Mouse (Mus musculus) embryonic facial prominence, embryonic 13.5 days (tissue): ENCODE measurements around the gene Wfdc3. TPM values are rescaled to one million over a fixed set of nuclear protein-coding genes. Genes with fewer than 3 reads are reported as not detected.

Experiments used
- ATAC-seq: fragments of 200-750 bp; cut with Nextera tagmentation; 2 replicates; pipeline ENCODE4 v1.8.0; 2017; ENCODE audit warnings: low read depth; ENCODE audit not compliant: insufficient number of reproducible peaks, insufficient read depth, low FRiP score, low TSS enrichment
- H3K27ac ChIP-seq: fragments of 300-500 bp; sonication (generic); 2 replicates; pipeline ENCODE4 v1.5.1; 2015; ENCODE audit warnings: moderate library complexity, mild to moderate bottlenecking, inconsistent platforms
- H3K27me3 ChIP-seq: fragments of 300-500 bp; sonication (generic); 2 replicates; pipeline ENCODE4 v1.6.1; 2015; ENCODE audit warnings: mild to moderate bottlenecking, inconsistent platforms
- H3K36me3 ChIP-seq: fragments of 300-500 bp; sonication (generic); 2 replicates; pipeline ENCODE4 v1.6.1; 2015; ENCODE audit warnings: mild to moderate bottlenecking, inconsistent platforms
- H3K4me1 ChIP-seq: fragments of 300-500 bp; sonication (generic); 2 replicates; pipeline ENCODE4 v1.6.1; 2015; ENCODE audit warnings: inconsistent platforms
- H3K4me2 ChIP-seq: fragments of 300-500 bp; sonication (generic); 2 replicates; pipeline ENCODE4 v1.6.1; 2015; ENCODE audit warnings: moderate library complexity, mild to moderate bottlenecking, inconsistent platforms
- H3K4me3 ChIP-seq: fragments of 300-500 bp; sonication (generic); 2 replicates; pipeline ENCODE4 v1.5.1; 2015; ENCODE audit warnings: mild to moderate bottlenecking, inconsistent platforms
- H3K9ac ChIP-seq: fragments of 300-500 bp; sonication (generic); 2 replicates; pipeline ENCODE4 v1.6.1; 2015; ENCODE audit warnings: mild to moderate bottlenecking, inconsistent platforms
- H3K9me3 ChIP-seq: fragments of 300-500 bp; sonication (generic); 2 replicates; pipeline ENCODE4 v1.6.1; 2016; ENCODE audit warnings: inconsistent platforms
- WGBS: fragments of 180-500 bp; shearing (Covaris S2); methylation state at CpG from one replicate; pipeline ENCODE4 v1.1.7; 2015; ENCODE audit warnings: mixed read lengths; 5-methylcytosine and 5-hydroxymethylcytosine counted together
- polyA plus RNA-seq: library from polyadenylated mRNA; unstranded; fragments of >200 nt; fragmentation: Nextera tagmentation; extraction: Ambion mirVana; gene quantifications from 2 replicates; pipeline ENCODE4 v1.2.1, GENCODE M21; 2015

The Wfdc3 gene
- polyA plus RNA-seq, 1 experiment from 2014 or later = 0.93 TPM

DNA sequence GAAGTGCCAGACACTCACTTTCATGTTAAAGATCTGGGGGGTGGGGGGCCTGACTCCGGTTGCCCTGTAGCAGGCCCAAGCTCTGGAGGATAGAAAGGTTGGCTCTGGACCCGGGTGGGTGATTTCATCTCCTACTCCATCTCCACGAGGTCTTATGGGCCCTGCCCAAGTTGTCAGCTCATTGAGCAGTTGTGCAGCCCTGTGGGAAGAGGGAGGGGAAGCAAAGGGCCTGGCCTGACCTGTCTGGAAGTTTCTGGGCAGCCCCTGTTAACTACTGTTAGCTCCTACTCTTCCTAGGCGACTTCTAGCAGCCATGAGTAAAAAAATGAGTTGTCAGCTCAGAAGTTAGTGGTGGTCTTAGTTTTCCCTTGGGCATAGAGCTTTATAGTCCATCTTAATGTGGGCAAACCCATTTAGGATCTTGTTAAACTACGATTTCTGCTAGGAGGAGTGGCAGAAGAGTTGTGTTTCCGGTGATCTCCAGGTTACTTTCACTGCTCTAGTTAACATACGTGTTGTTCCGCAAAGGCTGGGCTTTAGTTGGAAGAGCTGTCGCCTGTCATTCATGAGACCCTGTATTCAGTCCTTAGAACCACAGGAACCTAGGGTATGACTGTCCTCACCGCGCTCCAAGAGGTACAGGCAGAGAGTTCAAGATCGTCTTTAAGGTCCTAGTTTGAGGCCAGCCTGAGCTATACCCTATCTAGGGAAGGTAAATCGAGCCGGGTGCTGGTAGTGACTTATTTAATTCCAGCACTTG is 27.7 kb upstream of the Wfdc3 start:
- Histone ChIP-seq H3K4me1 (peaks cover 24% of the 10 kb centered on the region), H3K4me2 (no peak overlapping the region), H3K27ac (no peak overlapping the region), H3K27me3 (no peaks in the 10 kb centered on the region), H3K9me3 (no peaks in the 10 kb centered on the region), H3K4me3 (no peak overlapping the region), H3K36me3 (peaks cover 19% of the 10 kb centered on the region), H3K9ac (no peak overlapping the region)
- no peak for ATAC-seq
- WGBS = 76% methylated on average over 14 of the region's 14 CpGs

DNA sequence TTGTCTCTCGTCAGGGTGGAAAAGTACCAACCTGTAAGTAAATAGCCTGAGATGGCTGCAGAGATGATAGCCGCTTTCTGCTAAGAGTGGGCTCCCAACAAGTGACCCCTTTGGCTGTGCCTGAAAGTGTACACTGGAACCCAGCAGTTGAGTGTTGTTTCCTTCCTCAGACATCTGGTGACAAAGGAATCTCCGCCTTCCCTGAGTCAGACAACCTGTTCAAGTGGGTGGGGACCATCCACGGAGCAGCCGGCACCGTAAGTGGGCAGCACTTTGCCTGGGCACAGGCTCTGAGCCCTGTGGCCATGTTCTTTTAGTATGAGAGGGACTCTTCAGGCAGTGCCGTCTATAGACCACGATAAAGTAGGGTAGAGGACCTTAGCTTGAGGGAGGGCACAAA is 25.4 kb upstream of the Wfdc3 start:
- ATAC-seq = no peak
- Histone ChIP-seq H3K27ac (no peak overlapping the region), H3K4me3 (peak overlapping the region; percentile 93), H3K9ac (peak overlapping the region; percentile 87), H3K4me1 (peaks cover 24% of the 10 kb centered on the region), H3K27me3 (no peaks in the 10 kb centered on the region), H3K36me3 (peaks cover 41% of the 10 kb centered on the region), H3K4me2 (peak overlapping the region; percentile 93), H3K9me3 (no peaks in the 10 kb centered on the region)
- 79% methylated on average over 8 of the region's 8 CpGs for WGBS

DNA sequence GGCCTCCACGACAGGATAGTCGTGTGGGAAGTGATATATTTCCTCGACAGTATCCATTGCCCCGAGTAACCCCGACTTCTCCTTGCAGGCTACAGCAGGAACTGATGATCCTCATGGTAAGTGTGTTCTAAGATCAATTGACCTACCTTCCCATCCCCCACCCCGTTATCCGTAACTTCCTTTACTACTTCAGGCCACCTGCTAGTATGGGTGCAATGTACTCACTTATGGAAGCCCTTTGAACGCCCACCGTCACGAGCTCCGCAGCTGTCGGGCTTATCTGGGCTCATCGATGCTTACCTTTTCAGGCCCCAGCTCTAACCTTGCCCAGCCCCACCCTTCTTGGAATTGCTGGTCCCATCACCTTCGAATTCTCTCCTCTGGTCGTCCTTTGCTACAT is 24.5 kb upstream of the Wfdc3 start:
- Histone ChIP-seq H3K4me3 (peak overlapping the region; percentile 93), H3K9me3 (no peaks in the 10 kb centered on the region), H3K27me3 (no peaks in the 10 kb centered on the region), H3K36me3 (peaks cover 49% of the 10 kb centered on the region), H3K27ac (peak overlapping the region; percentile 51), H3K4me1 (peaks cover 24% of the 10 kb centered on the region), H3K9ac (peak overlapping the region; percentile 87), H3K4me2 (peak overlapping the region; percentile 93)
- WGBS = 4% methylated on average over 15 of the region's 15 CpGs
- ATAC-seq = no peak

DNA sequence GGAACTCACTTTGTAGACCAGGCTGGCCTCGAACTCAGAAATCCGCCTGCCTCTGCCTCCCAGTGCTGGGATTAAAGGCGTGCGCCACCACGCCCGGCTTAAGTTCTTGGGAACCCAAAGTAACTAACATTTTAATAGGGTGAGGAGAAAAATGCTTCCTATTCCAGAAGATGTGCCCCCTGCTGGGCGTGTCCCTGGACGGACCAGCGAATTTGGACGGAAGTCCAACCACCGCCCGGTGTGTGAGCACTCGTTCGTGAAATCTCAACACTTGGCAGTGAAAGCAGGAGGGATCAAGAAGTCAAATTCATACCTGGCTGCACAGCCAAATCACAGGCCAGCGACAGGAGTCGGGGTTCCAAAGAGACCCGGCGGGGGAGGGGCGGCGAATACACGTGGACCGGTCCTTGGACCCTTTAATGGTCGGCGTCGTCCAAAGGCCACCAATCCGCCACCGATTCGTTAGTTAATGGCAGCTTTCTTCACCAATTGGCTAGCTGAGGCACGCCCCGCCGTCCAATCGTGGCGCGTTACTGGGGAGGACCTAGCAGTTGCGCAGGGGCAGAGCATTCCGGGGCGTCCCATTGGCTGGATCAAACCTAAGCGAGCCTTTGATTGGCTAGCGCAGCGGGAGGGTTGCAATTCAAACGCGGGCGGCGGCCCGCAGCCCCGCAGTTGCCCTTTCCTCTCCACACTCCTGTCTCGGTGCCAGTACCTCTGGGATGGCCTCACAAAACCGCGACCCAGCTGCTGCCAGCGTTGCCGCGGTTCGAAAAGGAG is 23.7 kb upstream of the Wfdc3 start, which contains the start of gene Ube2c:
Gene Ube2c (plus strand): TSS at position 641 of the 780 bp plus-strand sequence.
- peak; percentile 98 for ATAC-seq
- H3K4me3 ChIP-seq = peak within 1 kb of the TSS; percentile 93
- H3K4me1 ChIP-seq = peaks cover 24% of the 10 kb centered on the region
- H3K27me3 ChIP-seq = no peaks in the 10 kb centered on the region
- H3K27ac ChIP-seq = peak within 1 kb of the TSS; percentile 80
- H3K9ac ChIP-seq = peak within 1 kb of the TSS; percentile 87
- WGBS = 2% methylated on average over 53 of the region's 53 CpGs
- no peaks in the 10 kb centered on the region for H3K9me3 ChIP-seq
- peak within 1 kb of the TSS; percentile 93 for H3K4me2 ChIP-seq
- peaks cover 54% of the 10 kb centered on the region for H3K36me3 ChIP-seq

DNA sequence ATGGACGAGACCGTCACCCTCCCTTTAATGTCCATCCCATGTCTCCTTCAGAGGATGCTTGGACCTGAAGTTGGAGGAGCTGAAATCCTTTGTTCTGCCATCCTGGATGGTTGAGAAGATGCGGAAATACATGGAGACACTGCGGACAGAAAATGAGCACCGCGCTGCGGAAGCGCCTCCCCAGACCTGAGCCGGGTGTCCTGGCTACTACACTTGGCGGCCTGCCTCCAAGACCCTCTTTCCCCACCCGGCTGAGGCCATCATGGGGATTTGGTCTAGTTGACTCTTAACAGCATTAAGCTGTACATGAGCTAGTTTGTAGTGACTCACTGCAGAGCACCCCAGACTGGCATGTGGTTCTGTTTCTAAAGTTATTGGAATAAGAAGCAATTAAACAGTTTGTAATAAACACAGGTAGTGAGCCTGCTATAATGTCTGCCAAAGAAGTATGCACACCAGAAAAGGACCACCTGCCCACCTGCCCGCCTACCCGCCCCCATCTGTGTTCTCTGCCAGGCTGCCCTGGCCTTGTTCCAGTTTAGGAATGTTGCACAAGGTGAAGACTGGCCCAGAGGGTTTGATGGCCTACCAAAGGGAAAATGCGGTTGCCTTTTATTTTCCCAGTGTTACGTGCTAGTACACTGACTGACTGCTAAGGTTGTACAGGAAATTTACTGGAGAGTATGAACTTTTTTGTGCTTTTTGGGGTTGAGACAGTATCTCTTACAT is 22.2 kb upstream of the Wfdc3 start:
- H3K27ac ChIP-seq = no peak overlapping the region
- no peak for ATAC-seq
- no peaks in the 10 kb centered on the region for H3K9me3 ChIP-seq
- H3K27me3 ChIP-seq = no peaks in the 10 kb centered on the region
- no peak overlapping the region for H3K9ac ChIP-seq
- H3K4me2 ChIP-seq = no peak overlapping the region
- WGBS = 94% methylated on average over 15 of the region's 15 CpGs
- H3K4me1 ChIP-seq = peaks cover 24% of the 10 kb centered on the region
- H3K36me3 ChIP-seq = peaks cover 62% of the 10 kb centered on the region
- H3K4me3 ChIP-seq = no peak overlapping the region

DNA sequence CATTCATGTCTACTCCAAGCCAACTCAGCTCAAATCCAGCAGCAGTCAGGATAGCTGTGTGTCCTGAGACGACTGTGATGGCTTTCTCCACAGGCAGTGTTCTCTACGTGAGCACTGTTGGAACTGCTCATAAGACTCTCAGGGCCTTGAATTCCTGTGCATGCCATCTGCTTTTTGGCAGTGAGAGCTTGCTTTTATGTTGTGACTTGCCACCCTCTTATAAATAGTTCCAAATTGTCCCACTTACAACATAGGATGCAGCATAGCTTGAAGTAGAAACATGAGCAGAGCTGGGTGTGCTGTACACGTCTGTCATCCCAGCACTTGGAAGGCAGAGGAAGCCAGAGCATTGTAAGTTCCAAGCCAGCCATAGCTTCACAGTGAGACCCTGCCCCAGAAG is 20.1 kb upstream of the Wfdc3 start:
- Histone ChIP-seq H3K9me3 (no peaks in the 10 kb centered on the region), H3K4me1 (peaks cover 10% of the 10 kb centered on the region), H3K4me2 (no peak overlapping the region), H3K27me3 (no peaks in the 10 kb centered on the region), H3K4me3 (no peak overlapping the region), H3K9ac (no peak overlapping the region), H3K27ac (no peak overlapping the region), H3K36me3 (peaks cover 64% of the 10 kb centered on the region)
- ATAC-seq = no peak
- 70% methylated on average over 3 of the region's 3 CpGs for WGBS

DNA sequence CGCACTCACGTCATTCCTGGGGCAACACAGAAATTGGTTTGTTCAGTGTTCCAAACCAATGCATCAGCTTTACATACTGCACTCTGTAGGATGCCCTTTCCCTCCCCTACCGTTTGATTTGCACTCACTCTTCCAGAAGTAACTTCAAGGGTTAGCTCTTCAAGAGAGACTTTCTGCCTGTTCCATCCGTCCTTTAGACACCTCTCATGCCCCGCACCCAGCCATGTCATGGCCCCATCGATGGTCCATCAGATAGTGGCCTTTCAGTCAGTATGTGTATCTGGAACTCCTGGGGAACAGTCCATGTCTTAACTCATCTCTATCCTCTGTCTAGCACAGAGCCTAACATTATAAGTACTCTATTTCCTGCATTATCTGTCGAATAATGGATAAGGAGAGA is 16.9 kb upstream of the Wfdc3 start:
- H3K36me3 ChIP-seq = peaks cover 89% of the 10 kb centered on the region
- no peaks in the 10 kb centered on the region for H3K4me1 ChIP-seq
- no peaks in the 10 kb centered on the region for H3K9me3 ChIP-seq
- ATAC-seq = no peak
- H3K9ac ChIP-seq = no peak overlapping the region
- no peak overlapping the region for H3K27ac ChIP-seq
- 91% methylated on average over 7 of the region's 7 CpGs for WGBS
- no peak overlapping the region for H3K4me2 ChIP-seq
- no peaks in the 10 kb centered on the region for H3K27me3 ChIP-seq
- H3K4me3 ChIP-seq = no peak overlapping the region

DNA sequence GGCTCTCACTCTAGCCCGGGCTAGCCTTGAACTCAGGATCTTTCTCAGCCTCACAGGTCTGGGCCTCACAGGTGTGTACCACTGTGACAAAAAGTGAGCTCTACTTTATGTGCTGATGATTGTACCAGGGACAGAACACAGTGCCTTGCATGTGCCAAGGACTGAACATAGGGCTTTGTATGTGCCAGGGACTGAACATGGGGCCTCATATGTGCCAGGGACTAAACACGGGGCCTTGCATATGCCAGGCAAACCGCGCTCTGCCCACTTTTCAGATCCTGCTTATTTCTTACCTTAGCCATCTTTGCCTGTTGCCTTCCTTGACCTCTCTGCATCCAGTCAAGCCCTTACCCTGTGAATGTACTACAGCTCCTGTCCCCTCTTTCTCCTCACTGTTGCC is 16.2 kb upstream of the Wfdc3 start:
- 94% methylated on average over 4 of the region's 4 CpGs for WGBS
- Histone ChIP-seq H3K4me1 (no peaks in the 10 kb centered on the region), H3K27ac (no peak overlapping the region), H3K36me3 (peaks cover 89% of the 10 kb centered on the region), H3K4me2 (no peak overlapping the region), H3K4me3 (no peak overlapping the region), H3K9me3 (no peaks in the 10 kb centered on the region), H3K27me3 (no peaks in the 10 kb centered on the region), H3K9ac (no peak overlapping the region)
- no peak for ATAC-seq

DNA sequence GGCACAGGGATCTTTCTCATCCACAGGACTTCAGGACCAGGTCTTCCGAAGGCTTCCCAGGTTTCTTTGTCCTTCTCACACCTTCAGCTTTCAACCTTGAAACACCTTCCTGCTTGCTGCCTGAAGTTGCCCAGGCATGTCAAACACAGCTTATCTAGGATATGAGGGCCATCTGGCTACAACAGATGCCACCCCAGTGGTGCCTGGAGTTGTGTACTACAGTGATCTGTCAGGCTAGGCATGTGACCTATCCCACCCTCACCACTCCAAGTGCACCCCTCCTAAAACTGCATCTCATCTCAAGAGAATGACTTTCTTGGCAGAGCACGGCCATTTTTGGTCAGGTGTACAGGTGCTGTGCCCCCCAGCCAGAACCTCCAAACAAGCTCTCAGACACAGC is 15.8 kb upstream of the Wfdc3 start:
- no peaks in the 10 kb centered on the region for H3K4me1 ChIP-seq
- no peak overlapping the region for H3K9ac ChIP-seq
- 98% methylated on average over 2 of the region's 2 CpGs for WGBS
- H3K4me3 ChIP-seq = no peak overlapping the region
- H3K27ac ChIP-seq = no peak overlapping the region
- no peak for ATAC-seq
- H3K4me2 ChIP-seq = no peak overlapping the region
- no peaks in the 10 kb centered on the region for H3K27me3 ChIP-seq
- peaks cover 89% of the 10 kb centered on the region for H3K36me3 ChIP-seq
- H3K9me3 ChIP-seq = no peaks in the 10 kb centered on the region

DNA sequence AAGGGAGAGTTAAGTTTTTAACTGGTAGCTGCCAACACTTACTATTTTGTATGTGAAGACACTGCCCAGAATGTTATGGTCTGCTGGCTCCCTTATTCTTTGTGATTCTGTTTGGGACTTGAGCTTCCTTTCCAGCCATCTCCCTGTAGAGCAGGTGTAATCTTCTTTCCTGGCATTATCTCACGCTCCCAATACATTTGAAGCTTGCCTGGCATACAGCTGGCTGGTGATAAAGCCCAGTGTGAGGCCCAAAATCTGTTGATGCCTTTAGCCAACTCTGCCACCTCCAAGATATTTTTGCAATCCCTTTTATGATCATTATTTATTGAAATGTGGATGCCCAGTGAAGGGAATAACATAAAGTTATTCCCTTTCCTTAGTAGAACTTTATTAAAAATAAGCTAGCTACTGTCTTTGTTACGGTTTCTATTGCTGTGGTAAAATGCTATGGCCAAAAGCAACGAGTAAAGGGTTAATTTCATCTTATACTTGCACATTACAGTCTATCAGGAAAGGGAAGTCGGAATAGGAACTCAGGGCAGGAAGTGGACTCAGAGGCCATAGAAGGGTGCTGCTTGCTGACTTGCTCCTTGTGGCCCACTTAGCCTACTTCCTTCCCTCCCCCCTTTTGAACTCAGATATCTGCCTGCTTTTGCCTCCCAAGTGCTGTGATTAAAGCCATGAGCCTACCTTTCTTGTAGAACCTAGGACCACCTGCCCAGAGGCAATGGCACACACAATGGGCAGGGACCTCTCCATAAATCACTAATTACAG is 14.5 kb upstream of the Wfdc3 start:
- Histone ChIP-seq H3K4me2 (no peak overlapping the region), H3K9me3 (no peaks in the 10 kb centered on the region), H3K4me1 (no peaks in the 10 kb centered on the region), H3K27me3 (no peaks in the 10 kb centered on the region), H3K36me3 (peaks cover 89% of the 10 kb centered on the region), H3K4me3 (no peak overlapping the region), H3K9ac (no peak overlapping the region), H3K27ac (no peak overlapping the region)
- 85% methylated on average over 4 of the region's 4 CpGs for WGBS
- ATAC-seq = no peak

DNA sequence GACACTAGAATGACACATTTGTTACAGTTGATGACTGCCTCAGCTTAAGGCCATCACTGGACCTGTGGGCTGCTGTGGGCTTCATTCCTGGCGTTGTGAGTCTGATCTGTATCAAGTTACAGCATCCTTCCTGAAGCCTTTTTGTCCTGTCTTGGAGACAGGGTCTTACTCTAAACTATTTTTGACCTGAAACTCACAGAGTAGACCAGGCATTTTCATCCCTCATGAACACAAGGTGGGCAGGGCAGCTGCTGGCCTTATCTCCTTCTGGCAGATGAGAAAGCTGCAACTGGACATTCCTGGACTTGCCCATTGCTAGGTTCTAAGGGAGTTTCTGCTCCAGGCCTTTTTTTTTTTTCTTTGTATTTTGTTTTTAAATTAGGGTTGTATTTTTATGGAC is 13.0 kb upstream of the Wfdc3 start:
- WGBS = 44% methylated on average over 1 of the region's 1 CpGs
- no peaks in the 10 kb centered on the region for H3K9me3 ChIP-seq
- H3K36me3 ChIP-seq = peaks cover 98% of the 10 kb centered on the region
- H3K4me2 ChIP-seq = no peak overlapping the region
- H3K4me1 ChIP-seq = no peaks in the 10 kb centered on the region
- H3K4me3 ChIP-seq = no peak overlapping the region
- no peaks in the 10 kb centered on the region for H3K27me3 ChIP-seq
- ATAC-seq = no peak
- no peak overlapping the region for H3K27ac ChIP-seq
- H3K9ac ChIP-seq = no peak overlapping the region
